Mouse (Mus musculus): ENCODE measurements at regions not wholly inside any gene's neighbourhood (a gene's known extent, or its start where the extent isn't known, plus 50 kb on each side); places are given as distances from the start of the nearest gene placed in this dataset.

DNA sequence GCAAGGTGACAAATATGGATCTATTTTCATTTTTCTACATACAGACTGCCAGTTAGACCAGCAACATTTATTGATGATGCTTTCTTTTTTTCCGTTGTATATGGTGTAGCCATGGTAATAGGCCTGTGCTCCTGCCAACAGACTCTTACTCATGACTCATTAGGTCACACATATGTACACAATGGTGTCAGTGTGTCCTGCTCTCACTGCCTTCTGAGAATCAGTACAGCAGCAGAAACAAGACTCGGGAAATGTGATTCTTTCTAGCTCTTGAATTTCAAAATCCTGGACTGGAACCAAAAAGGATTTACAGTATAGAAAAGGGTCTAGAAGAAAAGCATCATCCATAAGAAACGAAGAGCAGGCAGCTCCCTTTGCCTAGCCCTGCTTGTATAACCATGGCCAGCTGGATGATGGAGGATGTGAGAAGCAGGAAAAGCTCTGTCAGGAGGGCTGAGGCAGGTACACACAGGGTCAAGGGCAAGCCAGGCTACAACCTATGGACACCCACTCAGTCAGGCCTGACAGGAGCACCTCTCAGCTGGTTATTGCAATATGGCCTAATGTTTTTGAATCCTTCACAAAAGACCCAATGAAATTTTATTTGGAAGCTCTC, 132.2 kb downstream of the Tmem17 start:
- no peak for DNase-seq (ENCODE audit: low spot score)

DNA sequence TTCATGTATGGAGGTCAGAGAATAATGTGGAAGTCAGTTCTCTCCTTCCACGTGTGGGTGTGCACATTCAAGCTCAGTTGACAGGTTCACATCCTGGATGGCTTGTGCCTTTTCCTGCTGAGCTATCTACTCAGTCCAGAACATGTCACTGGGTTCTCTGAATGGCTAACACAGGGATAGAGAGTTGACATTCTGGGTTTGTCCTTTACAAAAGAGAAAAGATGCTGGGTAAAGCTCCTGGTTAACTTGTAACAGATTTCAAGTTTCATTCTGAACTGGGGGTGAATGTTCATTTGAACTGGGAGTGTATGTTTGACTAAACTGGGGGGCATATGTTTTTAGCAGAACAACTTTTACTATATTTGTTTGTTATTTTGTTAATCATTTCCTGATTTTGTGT, 133.0 kb downstream of the Tmem17 start:
- DNase-seq (ENCODE audit: low spot score), result no peak

DNA sequence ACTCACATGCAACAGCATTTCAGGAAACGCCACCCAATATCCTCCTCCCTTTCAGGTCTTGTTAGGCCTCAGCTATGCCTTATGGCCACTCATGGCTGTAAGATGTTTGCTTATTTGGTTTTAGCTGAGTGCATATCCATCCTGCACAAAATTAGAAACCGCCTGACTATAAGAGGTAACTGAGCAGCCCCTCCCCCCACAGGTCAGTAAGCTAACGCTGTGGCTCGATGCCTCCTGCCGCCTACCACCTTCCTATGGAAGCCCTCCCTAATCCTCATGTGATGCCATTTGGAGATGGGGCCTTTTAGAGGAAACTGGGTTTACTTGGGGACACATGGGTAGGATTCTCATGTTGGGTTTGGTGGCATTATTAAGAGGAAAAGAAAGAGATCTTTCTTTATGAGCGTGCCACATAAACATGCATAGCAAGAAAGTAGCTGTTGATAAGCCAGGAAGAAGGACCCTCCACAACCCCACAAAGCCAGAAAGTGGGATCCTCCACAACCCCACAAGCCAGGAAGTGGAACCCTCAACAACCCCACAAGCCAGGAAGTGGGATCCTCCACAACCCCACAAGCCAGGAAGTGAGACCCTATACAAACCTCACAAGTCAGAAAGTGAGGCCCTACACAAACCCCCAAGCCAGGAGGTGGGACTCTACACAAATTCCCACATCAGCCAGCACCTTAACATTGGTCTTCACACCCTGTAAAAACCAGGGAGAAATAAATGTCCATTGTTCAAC, 134.5 kb downstream of the Tmem17 start:
- DNase-seq (ENCODE audit: low spot score), result no peak

- no peak for DNase-seq (ENCODE audit: low spot score)
Measured at GRCm38 (mm10) chr11:22648275-22648674, 136.4 kb downstream of the Tmem17 start.

- no peak for DNase-seq (ENCODE audit: low spot score)
Measured at GRCm38 (mm10) chr11:22650771-22651170, 138.9 kb downstream of the Tmem17 start.

GRCm38 (mm10) chr11:22651313-22651712, 139.4 kb downstream of the Tmem17 start:
- DNase-seq (ENCODE audit: low spot score), result no peak

DNA sequence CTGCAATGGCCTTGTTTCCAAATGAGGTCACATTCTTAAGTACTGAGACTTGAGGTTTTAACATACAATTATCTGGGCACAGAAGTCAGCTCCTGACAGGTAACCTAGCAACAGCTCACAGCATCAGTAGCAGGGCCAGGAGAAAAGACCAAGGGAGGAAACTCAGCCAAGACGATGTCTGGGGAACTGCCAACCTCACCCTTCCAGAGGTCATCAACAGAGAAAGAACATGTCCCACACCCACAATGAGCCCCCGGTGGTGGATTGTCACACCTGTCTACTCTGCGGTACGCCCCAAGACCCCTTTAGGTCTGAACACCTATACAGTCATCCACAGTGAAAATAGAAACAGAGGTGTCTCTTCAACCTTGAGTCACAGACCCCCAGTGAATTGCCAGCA, 140.0 kb downstream of the Tmem17 start:
- DNase-seq (ENCODE audit: low spot score), result no peak

GRCm38 (mm10) chr11:22652931-22653330, 141.0 kb downstream of the Tmem17 start:
- no peak for DNase-seq (ENCODE audit: low spot score)

GRCm38 (mm10) chr11:22653366-22653765, 141.5 kb downstream of the Tmem17 start:
- DNase-seq (ENCODE audit: low spot score), result no peak

DNA sequence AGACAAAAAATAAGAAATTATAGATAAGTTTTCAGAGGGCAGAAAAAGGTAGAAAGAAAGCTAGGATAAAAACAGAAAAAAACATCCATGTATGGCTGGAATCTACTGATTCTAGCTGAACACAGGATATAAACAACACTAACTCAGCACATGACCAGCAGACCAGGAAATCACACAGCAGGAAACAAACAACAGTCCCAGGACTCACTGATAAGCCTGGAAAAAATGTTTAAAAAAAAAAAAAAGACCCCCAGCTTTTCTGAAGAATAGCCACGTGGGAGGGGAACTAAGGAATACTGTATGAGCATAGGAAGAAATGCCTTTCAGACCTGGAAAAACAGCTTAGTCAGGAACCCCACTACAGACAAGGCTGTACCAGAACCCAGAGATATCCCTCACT, 145.7 kb downstream of the Tmem17 start:
- DNase-seq (ENCODE audit: low spot score), result no peak

- DNase-seq (ENCODE audit: low spot score), result no peak
Measured at GRCm38 (mm10) chr11:22661072-22661471, 149.2 kb downstream of the Tmem17 start.

- no peak for DNase-seq (ENCODE audit: low spot score)
Measured at GRCm38 (mm10) chr11:22661713-22662551, 150.0 kb downstream of the Tmem17 start.

DNA sequence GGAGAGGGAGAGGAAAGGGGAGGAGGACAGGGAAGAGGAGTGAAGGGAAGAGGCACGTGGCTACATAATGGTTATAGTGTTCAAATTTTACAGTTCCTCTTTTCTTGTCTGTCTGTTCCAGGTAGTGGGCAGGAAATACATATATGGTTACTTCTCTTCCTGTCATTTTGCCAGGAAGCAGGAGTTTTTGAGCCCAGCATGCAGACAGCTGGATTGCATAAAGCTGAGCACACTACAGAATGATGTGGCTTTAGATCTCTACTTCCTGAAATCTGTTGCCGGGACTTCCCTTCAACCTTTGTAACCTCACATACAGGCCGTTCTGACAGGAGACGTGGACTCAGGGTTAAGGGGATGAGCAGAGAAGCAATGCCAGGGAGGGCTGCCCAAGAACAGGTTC, 154.1 kb downstream of the Tmem17 start:
- DNase-seq (ENCODE audit: low spot score), result no peak

DNA sequence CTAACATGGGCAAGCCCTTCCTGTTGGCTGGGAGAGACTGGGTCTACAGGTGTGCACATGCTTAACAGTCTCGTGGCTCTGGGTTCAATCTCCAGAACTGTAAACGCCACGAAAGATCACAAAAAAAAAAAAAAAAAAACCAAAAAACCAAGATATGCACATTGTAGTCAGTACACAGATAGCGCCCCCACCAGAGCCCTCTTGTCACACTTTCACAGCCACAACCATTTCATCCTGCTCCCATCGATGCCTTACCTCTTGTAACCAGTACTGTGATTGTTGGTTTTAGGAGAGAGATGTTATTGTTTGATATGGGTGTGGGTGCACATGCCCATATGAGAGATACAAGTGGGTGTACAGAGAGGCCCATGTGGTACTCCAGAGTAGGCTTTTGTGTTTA, 154.5 kb downstream of the Tmem17 start:
- no peak for DNase-seq (ENCODE audit: low spot score)

GRCm38 (mm10) chr11:22668220-22668619, 156.3 kb downstream of the Tmem17 start:
- no peak for DNase-seq (ENCODE audit: low spot score)

- DNase-seq (ENCODE audit: low spot score), result no peak
Measured at GRCm38 (mm10) chr11:22669267-22669666, 157.4 kb downstream of the Tmem17 start.

DNA sequence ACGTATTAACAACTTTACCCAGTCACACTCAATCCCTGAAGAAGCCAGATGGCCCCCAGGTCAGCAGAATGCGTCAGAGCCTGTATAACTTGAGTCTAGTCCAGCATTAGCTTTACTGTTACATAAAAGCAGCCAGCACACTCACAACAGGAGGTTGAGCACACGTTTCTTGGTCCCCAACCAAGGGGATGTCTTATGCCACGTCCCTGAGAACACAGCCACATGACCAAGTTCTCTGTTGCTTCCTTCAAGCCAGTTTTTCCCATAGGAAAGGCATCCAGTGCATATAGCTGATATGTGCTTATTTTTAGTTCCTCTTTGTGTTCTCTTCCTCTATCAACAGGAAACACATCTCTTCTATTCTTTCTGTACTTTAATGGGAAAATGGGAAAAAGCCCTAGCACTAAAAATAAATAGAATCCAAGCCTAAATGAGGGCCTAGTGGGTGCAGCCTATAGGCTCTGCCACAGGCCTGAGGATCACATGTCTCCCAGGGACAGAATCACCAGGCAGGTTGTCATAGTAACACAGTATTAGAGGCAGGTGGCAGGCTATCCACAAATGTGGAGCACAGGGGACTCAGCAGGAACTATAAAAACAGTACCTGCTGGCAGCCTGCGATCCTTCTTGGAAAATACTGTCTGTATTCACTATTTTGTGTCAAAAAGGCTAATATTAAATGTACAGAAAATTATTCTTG, 160.1 kb downstream of the Tmem17 start:
- DNase-seq (ENCODE audit: low spot score), result peak; percentile 38

- DNase-seq (ENCODE audit: low spot score), result no peak
Measured at GRCm38 (mm10) chr11:22675047-22675446, 163.2 kb downstream of the Tmem17 start.

- DNase-seq (ENCODE audit: low spot score), result no peak
Measured at GRCm38 (mm10) chr11:22675754-22676153, 163.9 kb downstream of the Tmem17 start.

DNA sequence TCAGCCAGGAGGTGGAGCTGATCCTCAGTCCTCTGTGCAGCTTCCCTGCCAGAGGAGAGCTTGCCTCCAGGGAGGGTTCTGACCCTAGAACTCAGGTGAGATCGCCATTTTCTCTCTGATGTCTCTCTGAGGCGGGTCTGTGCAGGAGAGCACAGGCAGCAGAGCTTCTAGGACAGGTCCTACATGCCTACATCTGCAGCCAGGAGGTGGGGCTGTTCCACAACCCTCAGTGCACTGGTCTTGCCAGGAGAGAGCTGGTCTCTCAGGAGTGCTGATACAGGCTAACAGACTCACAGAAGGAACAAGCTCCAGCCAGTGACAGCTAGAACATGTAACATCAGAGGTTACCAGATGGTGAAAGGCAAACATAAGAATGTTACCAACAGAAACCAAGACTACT, 165.4 kb downstream of the Tmem17 start:
- no peak for DNase-seq (ENCODE audit: low spot score)

- DNase-seq (ENCODE audit: low spot score), result no peak
Measured at GRCm38 (mm10) chr11:22684576-22684975, 172.7 kb downstream of the Tmem17 start.

DNA sequence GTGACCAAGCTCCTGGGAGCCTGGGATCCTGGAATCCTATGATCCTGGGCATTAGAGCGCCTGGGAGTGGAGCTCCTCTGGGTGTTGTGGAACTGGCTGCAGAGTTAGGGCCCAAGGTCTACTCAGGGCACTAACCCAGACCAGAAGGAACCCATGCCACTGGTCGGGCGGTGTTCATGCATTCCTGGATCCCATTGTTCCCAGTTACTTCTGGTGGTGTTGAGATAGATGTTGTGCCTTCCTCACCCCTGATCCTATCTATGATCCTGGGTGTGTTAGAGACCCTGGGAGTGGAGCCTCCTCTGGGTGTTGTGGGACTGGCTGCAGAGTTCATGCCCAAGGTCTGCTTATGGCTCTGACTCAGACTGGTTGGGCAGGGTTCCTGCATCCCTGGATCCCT, 169.9 kb downstream of the B3gnt2 start:
- DNase-seq (ENCODE audit: low spot score), result no peak

Measured in layer of hippocampus, adult 9-10 months (tissue).